Mouse (Mus musculus) liver, postnatal 0 days (tissue): ENCODE data around the gene Zfp663. TPM values are rescaled to one million over a fixed set of nuclear protein-coding genes. Genes with fewer than 3 reads are reported as not detected.

Source experiments
- ATAC-seq: fragments of 200-750 bp; cut with Nextera tagmentation; 2 replicates; pipeline ENCODE4 v1.8.0; 2017; ENCODE audit warnings: mild to moderate bottlenecking, moderate library complexity
- DNase-seq: peaks from one replicate; pipeline ENCODE4 v3.0.0-alpha.2; 2016
- H3K27ac ChIP-seq: fragments of 300-500 bp; sonication (generic); 2 replicates; pipeline ENCODE4 v1.5.1; 2014; ENCODE audit warnings: antibody characterized with exemption, moderate library complexity, mild to moderate bottlenecking, low read depth
- H3K27me3 ChIP-seq: fragments of 300-500 bp; sonication (generic); 2 replicates; pipeline ENCODE4 v1.6.1; 2014; ENCODE audit warnings: low read length, control low read depth, mixed read lengths; ENCODE audit not compliant: insufficient read depth
- H3K36me3 ChIP-seq: fragments of 300-500 bp; sonication (generic); replicated peaks from 2 replicates; pipeline ENCODE4 v1.6.1; 2014; ENCODE audit warnings: mild to moderate bottlenecking, control low read depth, low read length, moderate library complexity, mixed read lengths; ENCODE audit not compliant: insufficient read depth
- H3K4me1 ChIP-seq: fragments of 300-500 bp; sonication (generic); 2 replicates; pipeline ENCODE4 v1.6.1; 2014; ENCODE audit warnings: antibody characterized with exemption, mild to moderate bottlenecking, control low read depth; ENCODE audit not compliant: insufficient read depth
- H3K4me2 ChIP-seq: fragments of 300-500 bp; sonication (generic); 2 replicates; pipeline ENCODE4 v1.6.1; 2014; ENCODE audit warnings: low read depth, mild to moderate bottlenecking, low read length, moderate library complexity, mixed read lengths
- H3K4me3 ChIP-seq: fragments of 300-500 bp; sonication (generic); 2 replicates; pipeline ENCODE4 v1.5.1; 2014; ENCODE audit warnings: low read depth, low read length
- H3K9ac ChIP-seq: fragments of 300-500 bp; sonication (generic); replicated peaks from 2 replicates; pipeline ENCODE4 v1.6.1; 2014; ENCODE audit warnings: mild to moderate bottlenecking, moderate library complexity
- H3K9me3 ChIP-seq: fragments of 300-500 bp; sonication (generic); 2 replicates; pipeline ENCODE4 v1.6.1; 2016; ENCODE audit warnings: mild to moderate bottlenecking, control low read depth, low read length, mixed read lengths
- CTCF ChIP-seq: sonication (generic); IDR thresholded peaks from 2 replicates; pipeline ENCODE4 v1.5.1; 2016; ENCODE audit warnings: antibody characterized with exemption, low read depth
- EP300 ChIP-seq: IDR thresholded peaks from 2 replicates; pipeline ENCODE4 v1.6.1; 2016; ENCODE audit warnings: antibody characterized with exemption, low read depth, mild to moderate bottlenecking
- WGBS: fragments of 180-500 bp; shearing (Covaris S2); extraction: QIAGEN DNeasy Blood & Tissue Kit; methylation state at CpG from one replicate; pipeline ENCODE4 v1.1.7; 2014; ENCODE audit not compliant: insufficient replicate concordance; 5-methylcytosine and 5-hydroxymethylcytosine counted together
- polyA plus RNA-seq: library from polyadenylated mRNA; unstranded; fragments of >200 nt; fragmentation: Nextera tagmentation; extraction: Ambion mirVana; gene quantifications from 2 replicates; pipeline ENCODE4 v1.2.1, GENCODE M21; 2015

Zfp663 gene
- polyA plus RNA-seq, 1 experiment from 2014 or later, result not detected

DNA sequence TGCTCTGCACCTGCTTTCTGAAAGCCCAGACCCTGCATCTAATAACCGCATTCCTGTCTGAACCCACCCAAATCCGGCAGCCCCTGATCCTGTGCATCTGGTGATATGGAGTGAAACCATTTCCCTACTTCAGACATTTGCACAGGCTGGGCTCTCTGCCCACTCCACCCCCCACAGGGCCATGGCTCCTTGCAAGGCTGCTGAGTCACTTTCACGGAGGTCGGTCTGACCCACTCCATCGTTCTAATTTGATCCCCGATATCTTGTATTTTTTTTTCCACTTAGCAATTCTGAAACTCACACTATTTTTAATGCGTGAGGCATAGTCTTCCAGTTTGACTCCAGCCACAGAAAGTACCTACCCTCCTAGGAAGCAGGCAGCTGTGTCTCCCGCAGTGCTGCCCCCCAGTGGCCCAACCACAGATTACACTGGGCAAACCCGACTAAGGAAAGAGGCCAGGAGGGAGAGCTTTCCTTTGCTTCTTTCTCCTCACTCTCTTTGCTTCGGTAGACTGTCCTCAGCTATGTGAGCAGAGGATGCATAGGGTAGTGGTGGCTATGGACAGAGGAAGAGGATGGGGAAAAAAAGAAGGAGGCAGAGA lies 39.3 kb upstream of the Zfp663 start:
- Histone ChIP-seq H3K27ac (no peak overlapping the region), H3K4me2 (no peak overlapping the region), H3K36me3 (no peaks in the 10 kb centered on the region), H3K4me3 (no peak overlapping the region), H3K9me3 (no peaks in the 10 kb centered on the region), H3K4me1 (peaks cover 18% of the 10 kb centered on the region), H3K9ac (no peak overlapping the region), H3K27me3 (no peaks in the 10 kb centered on the region)
- WGBS, result 46% methylated on average over 10 of the region's 10 CpGs
- DNase-seq (peak; percentile 82), ATAC-seq (no peak)
- no peak for TF ChIP-seq EP300
- TF ChIP-seq CTCF, result peak; percentile 84

DNA sequence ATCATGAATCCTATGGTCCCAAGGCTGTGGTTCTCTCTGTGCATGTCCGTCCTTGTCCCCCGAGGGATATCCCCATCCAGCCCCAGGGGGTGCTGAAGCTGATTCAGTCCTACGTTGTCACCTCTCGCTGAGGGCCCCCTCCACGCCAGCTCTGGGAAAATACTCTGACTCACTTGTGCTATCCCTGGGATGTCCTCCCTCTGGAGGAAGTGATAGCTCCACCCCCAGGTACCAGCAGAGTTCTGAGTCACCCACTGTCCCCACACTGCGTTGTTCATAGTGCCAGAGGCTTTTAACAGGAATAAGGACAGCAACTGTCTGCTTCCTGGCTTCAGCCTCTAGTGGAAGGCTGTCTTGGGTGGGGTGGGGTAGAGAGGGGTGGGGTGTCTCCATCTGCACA lies 36.8 kb upstream of the Zfp663 start:
- Histone ChIP-seq H3K9ac (no peak overlapping the region), H3K9me3 (no peaks in the 10 kb centered on the region), H3K36me3 (no peaks in the 10 kb centered on the region), H3K27me3 (no peaks in the 10 kb centered on the region), H3K4me3 (no peak overlapping the region), H3K4me1 (peaks cover 18% of the 10 kb centered on the region), H3K27ac (peak overlapping the region; percentile 93), H3K4me2 (peak overlapping the region; percentile 1; the same call in 1 of the 2 replicates)
- ATAC-seq (peak; percentile 83), DNase-seq (peak; percentile 53)
- TF ChIP-seq CTCF (0 out of 2 replicates have a peak, but pooled peaks have one; percentile 6), EP300 (0 out of 2 replicates have a peak, but pooled peaks have one; percentile 1)
- 21% methylated on average over 6 of the region's 6 CpGs for WGBS

GRCm38 (mm10) chr2:165404951-165405350 lies 36.4 kb upstream of the Zfp663 start:
- peak; percentile 70 for TF ChIP-seq EP300
- TF ChIP-seq CTCF, result no peak
- H3K4me1 ChIP-seq, result peaks cover 18% of the 10 kb centered on the region
- no peak overlapping the region for H3K4me3 ChIP-seq
- peak; percentile 89 for ATAC-seq
- H3K27me3 ChIP-seq, result no peaks in the 10 kb centered on the region
- H3K36me3 ChIP-seq, result no peaks in the 10 kb centered on the region
- no peaks in the 10 kb centered on the region for H3K9me3 ChIP-seq
- H3K9ac ChIP-seq, result no peak overlapping the region
- H3K27ac ChIP-seq, result peak overlapping the region; percentile 93
- DNase-seq, result peak; percentile 68
- 0 out of 2 replicates have a peak overlapping the region, but pooled peaks have one; percentile 1 for H3K4me2 ChIP-seq
- 16% methylated on average over 9 of the region's 9 CpGs for WGBS

DNA sequence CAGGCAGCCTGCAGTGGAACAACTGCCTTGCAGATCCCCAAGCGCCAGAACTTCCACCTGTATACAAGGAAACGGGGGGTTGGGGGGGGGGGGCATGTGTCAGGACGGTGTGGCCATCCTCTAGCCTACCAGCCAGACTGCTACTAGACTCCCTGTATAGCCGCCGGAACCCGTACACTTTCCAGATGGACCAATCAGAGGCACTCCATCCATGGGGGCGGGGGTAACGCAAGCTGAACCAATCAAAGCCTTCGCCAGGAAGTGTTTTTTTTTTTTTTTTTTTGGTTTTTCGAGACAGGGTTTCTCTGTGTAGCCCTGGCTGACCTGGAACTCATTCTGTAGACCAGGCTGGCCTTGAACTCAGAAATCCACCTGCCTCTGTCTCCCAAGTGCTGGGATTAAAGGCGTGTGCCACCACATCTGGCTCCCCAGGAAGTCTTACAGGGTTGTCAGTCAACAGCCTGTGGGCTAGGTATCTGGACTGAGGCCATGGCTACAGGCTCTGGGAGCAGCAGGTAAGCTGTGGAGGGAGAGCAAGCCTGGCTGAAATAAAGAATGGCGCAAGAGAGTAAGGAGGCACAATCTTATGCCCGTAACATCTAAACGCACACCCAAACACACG lies 29.7 kb upstream of the Zfp663 start:
- 72% methylated on average over 15 of the region's 15 CpGs for WGBS
- H3K9me3 ChIP-seq, result peaks cover 3% of the 10 kb centered on the region; the same call in 1 of the 2 replicates
- H3K27ac ChIP-seq, result peak overlapping the region; percentile 91
- no peak overlapping the region for H3K9ac ChIP-seq
- TF ChIP-seq CTCF (no peak), EP300 (no peak)
- H3K4me1 ChIP-seq, result peaks cover under 1% of the 10 kb centered on the region
- H3K27me3 ChIP-seq, result no peaks in the 10 kb centered on the region
- DNase-seq (no peak), ATAC-seq (no peak)
- H3K4me3 ChIP-seq, result no peak overlapping the region
- no peak overlapping the region for H3K4me2 ChIP-seq
- no peaks in the 10 kb centered on the region for H3K36me3 ChIP-seq

GRCm38 (mm10) chr2:165397502-165398163 lies 29.1 kb upstream of the Zfp663 start:
- ATAC-seq, result no peak

More at GRCm38 (mm10) chr2:165397502-165398163, 29.1 kb upstream of the Zfp663 start:
- DNase-seq, result no peak
- Histone ChIP-seq H3K27ac (peak overlapping the region; percentile 91), H3K27me3 (no peaks in the 10 kb centered on the region), H3K4me3 (no peak overlapping the region), H3K4me2 (peak overlapping the region; percentile 44; the same call in 1 of the 2 replicates), H3K36me3 (no peaks in the 10 kb centered on the region), H3K9ac (peak overlapping the region; percentile 54), H3K4me1 (peaks cover 2% of the 10 kb centered on the region; the same call in 1 of the 2 replicates), H3K9me3 (peaks cover 3% of the 10 kb centered on the region; the same call in 1 of the 2 replicates)
- 80% methylated on average over 23 of the region's 23 CpGs for WGBS
- TF ChIP-seq CTCF, result no peak
- no peak for TF ChIP-seq EP300
